Mouse (Mus musculus): ENCODE measurements at regions not wholly inside any gene's neighbourhood (a gene's known extent, or its start where the extent isn't known, plus 50 kb on each side); places are given as distances from the start of the nearest gene placed in this dataset.
A peak's percentile ranks its signal among the peaks of the same experiment; 100 is the strongest.

DNA sequence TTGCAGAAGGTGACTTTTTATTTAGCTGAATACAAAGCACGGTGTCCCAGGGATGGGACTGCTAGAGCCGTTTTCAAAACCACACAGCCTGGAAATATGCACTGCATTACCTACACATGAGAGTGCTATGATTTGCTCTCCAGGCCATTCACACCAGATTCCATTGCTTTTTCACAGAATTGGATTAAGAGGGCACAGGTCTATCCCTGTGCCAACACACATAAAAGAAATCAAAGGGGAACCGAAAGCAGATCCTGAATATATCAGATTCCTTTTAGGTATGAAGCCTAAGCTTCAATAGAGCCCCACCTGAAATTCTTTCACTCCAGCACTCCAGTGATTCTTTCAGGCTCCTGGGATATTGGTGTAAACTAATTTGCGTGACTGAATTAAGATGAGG, 606.2 kb upstream of the Crim1 start:
- Histone ChIP-seq H3K4me1 (no peaks in the 10 kb centered on the region), H3K27me3 (no peaks in the 10 kb centered on the region), H3K4me2 (replicated peaks) (no peak overlapping the region), H3K9ac (no peak overlapping the region), H3K27ac (replicated peaks) (no peak overlapping the region), H3K9me3 (replicated peaks) (no peaks in the 10 kb centered on the region), H3K36me3 (no peaks in the 10 kb centered on the region), H3K4me3 (replicated peaks) (no peak overlapping the region)
- WGBS: 50% methylated on average over 4 of the region's 4 CpGs
- peak; percentile 29; the same call in 1 of the 2 replicates for ATAC-seq (ENCODE audit: insufficient number of reproducible peaks, low FRiP score, low TSS enrichment, low read depth)

- Histone ChIP-seq H3K27me3 (no peaks in the 10 kb centered on the region), H3K4me1 (no peaks in the 10 kb centered on the region), H3K4me2 (replicated peaks) (no peak overlapping the region), H3K27ac (replicated peaks) (no peak overlapping the region), H3K9ac (no peak overlapping the region), H3K4me3 (replicated peaks) (no peak overlapping the region), H3K36me3 (no peaks in the 10 kb centered on the region), H3K9me3 (replicated peaks) (no peaks in the 10 kb centered on the region)
- 47% methylated on average over 1 of the region's 1 CpGs for WGBS
- no peak for ATAC-seq (ENCODE audit: insufficient number of reproducible peaks, low FRiP score, low TSS enrichment, low read depth)
Observed at GRCm38 (mm10) chr17:77596453-77596852, 603.6 kb upstream of the Crim1 start.

- Histone ChIP-seq H3K27me3 (no peaks in the 10 kb centered on the region), H3K4me3 (replicated peaks) (no peak overlapping the region), H3K36me3 (no peaks in the 10 kb centered on the region), H3K9me3 (replicated peaks) (no peaks in the 10 kb centered on the region), H3K4me1 (no peaks in the 10 kb centered on the region), H3K4me2 (replicated peaks) (no peak overlapping the region), H3K27ac (replicated peaks) (no peak overlapping the region), H3K9ac (no peak overlapping the region)
- 54% methylated on average over 2 of the region's 2 CpGs for WGBS
- no peak for ATAC-seq (ENCODE audit: insufficient number of reproducible peaks, low FRiP score, low TSS enrichment, low read depth)
Observed at GRCm38 (mm10) chr17:77623472-77623871, 576.6 kb upstream of the Crim1 start.

- 57% methylated on average over 1 of the region's 1 CpGs for WGBS
Observed at GRCm38 (mm10) chr17:77624103-77624502, 575.9 kb upstream of the Crim1 start.

DNA sequence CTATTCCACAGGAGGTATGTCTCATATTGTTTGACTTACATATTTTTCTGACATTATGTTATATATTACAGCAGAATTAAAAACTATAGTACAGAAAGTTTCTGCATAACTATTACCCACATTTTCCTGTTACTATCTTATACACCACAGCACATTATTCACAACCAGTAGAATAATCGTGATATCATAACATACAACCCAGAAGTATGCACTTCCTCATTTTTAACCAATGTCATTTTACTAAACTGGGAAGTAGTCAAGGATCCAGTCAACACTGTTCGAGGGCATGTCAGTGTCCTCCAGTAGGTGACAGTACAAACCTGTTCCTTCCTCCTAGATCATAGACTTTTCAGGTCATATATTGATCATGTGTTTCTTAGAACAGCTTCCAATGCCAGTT, 557.7 kb upstream of the Crim1 start:
- Histone ChIP-seq H3K27me3 (no peaks in the 10 kb centered on the region), H3K27ac (replicated peaks) (no peak overlapping the region), H3K4me1 (no peaks in the 10 kb centered on the region), H3K4me3 (replicated peaks) (no peak overlapping the region), H3K36me3 (no peaks in the 10 kb centered on the region), H3K4me2 (replicated peaks) (no peak overlapping the region), H3K9ac (no peak overlapping the region), H3K9me3 (replicated peaks) (no peaks in the 10 kb centered on the region)
- no peak for ATAC-seq (ENCODE audit: insufficient number of reproducible peaks, low FRiP score, low TSS enrichment, low read depth)
- 83% methylated on average over 2 of the region's 2 CpGs for WGBS

More at GRCm38 (mm10) chr17:77624103-77624502, 575.9 kb upstream of the Crim1 start:
- no peak overlapping the region for H3K4me2 ChIP-seq (replicated peaks)
- H3K4me1 ChIP-seq: no peaks in the 10 kb centered on the region
- H3K27ac ChIP-seq (replicated peaks): no peak overlapping the region
- no peaks in the 10 kb centered on the region for H3K27me3 ChIP-seq
- ATAC-seq (ENCODE audit: insufficient number of reproducible peaks, low FRiP score, low TSS enrichment, low read depth): no peak
- H3K4me3 ChIP-seq (replicated peaks): no peak overlapping the region
- no peaks in the 10 kb centered on the region for H3K9me3 ChIP-seq (replicated peaks)
- no peak overlapping the region for H3K9ac ChIP-seq
- no peaks in the 10 kb centered on the region for H3K36me3 ChIP-seq

GRCm38 (mm10) chr17:77648946-77649345, 551.1 kb upstream of the Crim1 start:
- no peak overlapping the region for H3K4me2 ChIP-seq (replicated peaks)
- no peak overlapping the region for H3K27ac ChIP-seq (replicated peaks)
- ATAC-seq (ENCODE audit: insufficient number of reproducible peaks, low FRiP score, low TSS enrichment, low read depth): no peak
- H3K27me3 ChIP-seq: no peaks in the 10 kb centered on the region
- H3K36me3 ChIP-seq: no peaks in the 10 kb centered on the region
- WGBS: 81% methylated on average over 3 of the region's 3 CpGs
- H3K4me1 ChIP-seq: no peaks in the 10 kb centered on the region
- no peak overlapping the region for H3K9ac ChIP-seq
- no peaks in the 10 kb centered on the region for H3K9me3 ChIP-seq (replicated peaks)
- no peak overlapping the region for H3K4me3 ChIP-seq (replicated peaks)

GRCm38 (mm10) chr17:77651861-77652260, 548.2 kb upstream of the Crim1 start:
- no peaks in the 10 kb centered on the region for H3K36me3 ChIP-seq
- no peaks in the 10 kb centered on the region for H3K4me1 ChIP-seq
- no peak overlapping the region for H3K9ac ChIP-seq
- no peak overlapping the region for H3K4me2 ChIP-seq (replicated peaks)
- no peaks in the 10 kb centered on the region for H3K27me3 ChIP-seq
- H3K27ac ChIP-seq (replicated peaks): no peak overlapping the region
- ATAC-seq (ENCODE audit: insufficient number of reproducible peaks, low FRiP score, low TSS enrichment, low read depth): no peak
- H3K4me3 ChIP-seq (replicated peaks): no peak overlapping the region
- H3K9me3 ChIP-seq (replicated peaks): no peaks in the 10 kb centered on the region
